Mouse (Mus musculus) liver, postnatal 0 days (tissue): Measurements from ENCODE around the gene Fjx1.

ENCODE experiments used
- CTCF ChIP-seq: sonication (generic); IDR thresholded peaks from 2 replicates; pipeline ENCODE4 v1.5.1; 2016; ENCODE audit warnings: antibody characterized with exemption, low read depth
- EP300 ChIP-seq: IDR thresholded peaks from 2 replicates; pipeline ENCODE4 v1.6.1; 2016; ENCODE audit warnings: antibody characterized with exemption, low read depth, mild to moderate bottlenecking

GRCm38 (mm10) chr2:102412738-102413137 is 39.6 kb downstream of the Fjx1 start:
- TF ChIP-seq EP300 (no peak), CTCF (no peak)
